Mouse (Mus musculus): Measurements from ENCODE around the gene Olfr56.
"Not testable (repeated sequence)": the region's sequence is repeated elsewhere in the genome, so short reads cannot be mapped to it uniquely, and the experiment has no call there.

Olfr56 gene

GRCm38 (mm10) chr11:49060061-49060460 is 81.4 kb downstream of the Olfr56 start:
- DNase-seq: not testable (repeated sequence)

- not testable (repeated sequence) for DNase-seq
Measured at GRCm38 (mm10) chr11:49061865-49062264, 83.2 kb downstream of the Olfr56 start.

- peak; percentile 46 for DNase-seq
Measured at GRCm38 (mm10) chr11:49063713-49064469, 85.2 kb downstream of the Olfr56 start, which contains the start of gene Tgtp2. Gene Tgtp2 (minus strand): TSS chr11:49064206.

GRCm38 (mm10) chr11:49068358-49068757 is 89.7 kb downstream of the Olfr56 start:
- DNase-seq: no peak

GRCm38 (mm10) chr11:49076001-49076757 is 97.5 kb downstream of the Olfr56 start, which contains the start of gene Ifi47:
Gene Ifi47 (plus strand): TSS chr11:49076587.
- peak; percentile 76 for DNase-seq

GRCm38 (mm10) chr11:49077012-49077411 is 98.3 kb downstream of the Olfr56 start:
- no peak for DNase-seq

- no peak for DNase-seq
Measured at GRCm38 (mm10) chr11:49078719-49079118, 100.0 kb downstream of the Olfr56 start.

GRCm38 (mm10) chr11:49080636-49081035 is 101.9 kb downstream of the Olfr56 start:
- no peak for DNase-seq

GRCm38 (mm10) chr11:49081356-49081755 is 102.7 kb downstream of the Olfr56 start:
- peak; percentile 67 for DNase-seq

GRCm38 (mm10) chr11:49081886-49082285 is 103.2 kb downstream of the Olfr56 start:
- peak; percentile 79 for DNase-seq

GRCm38 (mm10) chr11:49083146-49083545 is 104.5 kb downstream of the Olfr56 start:
- DNase-seq: no peak

GRCm38 (mm10) chr11:49083808-49084207 is 105.1 kb downstream of the Olfr56 start:
- DNase-seq: no peak

GRCm38 (mm10) chr11:49084385-49084784 is 105.7 kb downstream of the Olfr56 start:
- DNase-seq: no peak

GRCm38 (mm10) chr11:49084875-49085274 is 106.2 kb downstream of the Olfr56 start:
- peak; percentile 50 for DNase-seq

GRCm38 (mm10) chr11:49086858-49087361 is 108.2 kb downstream of the Olfr56 start:
- no peak for DNase-seq

GRCm38 (mm10) chr11:49087830-49088616 is 109.3 kb downstream of the Olfr56 start:
- no peak for DNase-seq

- no peak for DNase-seq
Measured at GRCm38 (mm10) chr11:49088990-49089652, 110.4 kb downstream of the Olfr56 start.

GRCm38 (mm10) chr11:49089735-49090507 is 111.2 kb downstream of the Olfr56 start:
- no peak for DNase-seq

- no peak for DNase-seq
Measured at GRCm38 (mm10) chr11:49090551-49090950, 111.9 kb downstream of the Olfr56 start.

GRCm38 (mm10) chr11:49091171-49091570 is 112.5 kb downstream of the Olfr56 start:
- DNase-seq: no peak

- DNase-seq: no peak
Measured at GRCm38 (mm10) chr11:49092053-49092586, 113.4 kb downstream of the Olfr56 start.

Measured in kidney, adult 9 months (tissue).